Comparison of ENCODE assay signal across 9 mouse cellular contexts in genomic region chr5:4325813-4326212, GRCm38 (mm10).
A peak's percentile ranks its signal among the peaks of the same experiment; 100 is the strongest.
DNase-seq lines count a peak whose midpoint lies in the region; ATAC-seq lines count a peak whose summit lies in the region.
"Had no signal": no experiment of that assay in that cellular context is flagged by ENCODE, and none has a peak within 500 bp of the region (broad histone marks: within the 10 kb centered on the region; RNA-seq: fewer than 3 reads in every experiment).

No protein-coding gene starts in this region.

- H3K36me3 ChIP-seq in forebrain, embryonic 14.5 days (ENCODE audit: control insufficient read depth, insufficient read depth, low read length): no peaks in the 10 kb centered on the region
- no peaks in the 10 kb centered on the region for H3K36me3 ChIP-seq in forebrain, embryonic 12.5 days (replicated peaks)
- no peaks in the 10 kb centered on the region for H3K36me3 ChIP-seq in embryonic facial prominence, embryonic 13.5 days
- H3K36me3 ChIP-seq in intestine, embryonic 16.5 days (ENCODE audit: control insufficient read depth, insufficient read depth, low read length): no peaks in the 10 kb centered on the region
- no peaks in the 10 kb centered on the region for H3K36me3 ChIP-seq in midbrain, embryonic 10.5 days

- DNase-seq in forebrain, embryonic 14.5 days (ENCODE audit: low spot score): peak; percentile 18
- peak; percentile 45 for DNase-seq in lung, postnatal 25 days (ENCODE audit: low spot score)
- no peak for DNase-seq in midbrain, embryonic 10.5 days (ENCODE audit: low spot score)
- no peak for DNase-seq in urinary bladder, postnatal 4 days (ENCODE audit: low spot score in 2 of 2)
- DNase-seq: kidney, postnatal 10 days had no signal

- ATAC-seq in forebrain, embryonic 14.5 days: no peak
- ATAC-seq in forebrain, embryonic 12.5 days (ENCODE audit: low FRiP score): no peak
- 0 out of 2 replicates have a peak, but pooled peaks have one; percentile 15 for ATAC-seq in embryonic facial prominence, embryonic 13.5 days (ENCODE audit: insufficient number of reproducible peaks, insufficient read depth, low FRiP score, low TSS enrichment, low read depth)
- peak; percentile 88 for ATAC-seq in intestine, embryonic 16.5 days
- no peak for ATAC-seq in erythroid progenitor cell, adult 5-6 weeks (replicated peaks; ENCODE audit: low FRiP score, poor library complexity, severe bottlenecking)

- no peak overlapping the region for H3K4me2 ChIP-seq in forebrain, embryonic 14.5 days (ENCODE audit: low read length)
- no peak overlapping the region for H3K4me2 ChIP-seq in forebrain, embryonic 12.5 days
- H3K4me2 ChIP-seq in embryonic facial prominence, embryonic 13.5 days: no peak overlapping the region
- H3K4me2 ChIP-seq in intestine, embryonic 16.5 days (ENCODE audit: low read depth, low read length): no peak overlapping the region

- H3K4me3 ChIP-seq in forebrain, embryonic 14.5 days (ENCODE audit: low read depth, low read length): no peak overlapping the region
- no peak overlapping the region for H3K4me3 ChIP-seq in forebrain, embryonic 12.5 days (replicated peaks)
- no peak overlapping the region for H3K4me3 ChIP-seq in embryonic facial prominence, embryonic 13.5 days
- H3K4me3 ChIP-seq in intestine, embryonic 16.5 days (ENCODE audit: low read length): no peak overlapping the region
- H3K4me3 ChIP-seq in midbrain, embryonic 10.5 days: no peak overlapping the region

- H3K27ac ChIP-seq in forebrain, embryonic 14.5 days (ENCODE audit: low read depth, low read length): no peak overlapping the region
- H3K27ac ChIP-seq in forebrain, embryonic 12.5 days: no peak overlapping the region
- H3K27ac ChIP-seq in embryonic facial prominence, embryonic 13.5 days: no peak overlapping the region
- H3K27ac ChIP-seq in intestine, embryonic 16.5 days (ENCODE audit: low read length): no peak overlapping the region
- no peak overlapping the region for H3K27ac ChIP-seq in midbrain, embryonic 10.5 days (replicated peaks)

- no peaks in the 10 kb centered on the region for H3K9me3 ChIP-seq in forebrain, embryonic 14.5 days (replicated peaks; ENCODE audit: control insufficient read depth, low read length)
- no peaks in the 10 kb centered on the region for H3K9me3 ChIP-seq in forebrain, embryonic 12.5 days
- no peaks in the 10 kb centered on the region for H3K9me3 ChIP-seq in embryonic facial prominence, embryonic 13.5 days
- H3K9me3 ChIP-seq in intestine, embryonic 16.5 days (ENCODE audit: control insufficient read depth, low read length): no peaks in the 10 kb centered on the region
- H3K9me3 ChIP-seq in midbrain, embryonic 10.5 days (replicated peaks): no peaks in the 10 kb centered on the region

- no peaks in the 10 kb centered on the region for H3K4me1 ChIP-seq in forebrain, embryonic 14.5 days (ENCODE audit: control insufficient read depth, insufficient read depth, low read length)
- H3K4me1 ChIP-seq in forebrain, embryonic 12.5 days: no peaks in the 10 kb centered on the region
- H3K4me1 ChIP-seq in embryonic facial prominence, embryonic 13.5 days: peaks cover 6% of the 10 kb centered on the region
- H3K4me1 ChIP-seq in intestine, embryonic 16.5 days (ENCODE audit: control insufficient read depth, insufficient read depth, low read length): peaks cover 7% of the 10 kb centered on the region
- H3K4me1 ChIP-seq in midbrain, embryonic 10.5 days: peaks cover 8% of the 10 kb centered on the region

- H3K27me3 ChIP-seq in forebrain, embryonic 14.5 days (replicated peaks; ENCODE audit: control insufficient read depth, insufficient read depth, low read length): no peaks in the 10 kb centered on the region
- no peaks in the 10 kb centered on the region for H3K27me3 ChIP-seq in forebrain, embryonic 12.5 days
- no peaks in the 10 kb centered on the region for H3K27me3 ChIP-seq in embryonic facial prominence, embryonic 13.5 days
- no peaks in the 10 kb centered on the region for H3K27me3 ChIP-seq in intestine, embryonic 16.5 days (replicated peaks; ENCODE audit: control insufficient read depth, insufficient read depth, low read length)
- no peaks in the 10 kb centered on the region for H3K27me3 ChIP-seq in midbrain, embryonic 10.5 days (ENCODE audit: low read depth, poor library complexity, severe bottlenecking)

- WGBS in forebrain, embryonic 14.5 days: 18% methylated on average over 3 of the region's 3 CpGs
- 34% methylated on average over 3 of the region's 3 CpGs for WGBS in forebrain, embryonic 12.5 days
- WGBS in embryonic facial prominence, embryonic 13.5 days: 10% methylated on average over 3 of the region's 3 CpGs
- 11% methylated on average over 3 of the region's 3 CpGs for WGBS in intestine, embryonic 16.5 days
- 48% methylated on average over 3 of the region's 3 CpGs for WGBS in midbrain, embryonic 10.5 days

- no peak overlapping the region for H3K9ac ChIP-seq in forebrain, embryonic 14.5 days (ENCODE audit: low read length)
- H3K9ac ChIP-seq in forebrain, embryonic 12.5 days: no peak overlapping the region
- no peak overlapping the region for H3K9ac ChIP-seq in embryonic facial prominence, embryonic 13.5 days
- H3K9ac ChIP-seq in intestine, embryonic 16.5 days (ENCODE audit: low read depth, low read length): no peak overlapping the region

Comparison
In these comparisons a context has a peak if more than half of its experiments do, and no peak if none do; other contexts are left out.
1. ATAC-seq: peak in embryonic facial prominence, embryonic 13.5 days (single experiment) and intestine, embryonic 16.5 days (single experiment); none in forebrain, embryonic 14.5 days (single experiment), forebrain, embryonic 12.5 days (single experiment) and erythroid progenitor cell, adult 5-6 weeks (single experiment).
2. DNase-seq: peak in forebrain, embryonic 14.5 days (single experiment) and lung, postnatal 25 days (single experiment); none in midbrain, embryonic 10.5 days (single experiment) and urinary bladder, postnatal 4 days (0 of 2).